Mouse (Mus musculus) kidney, postnatal 0 days (tissue): Measurements from ENCODE around the gene Cdk5rap3. TPM values are rescaled to one million over a fixed set of nuclear protein-coding genes. Genes with fewer than 3 reads are reported as not detected.

Source experiments
- ATAC-seq: fragments of 200-750 bp; cut with Nextera tagmentation; replicated peaks from 2 replicates; pipeline ENCODE4 v1.8.0; 2017; ENCODE audit warnings: low read depth, moderate number of reproducible peaks, moderate TSS enrichment, moderate library complexity; ENCODE audit not compliant: low FRiP score
- DNase-seq: peaks from one replicate; pipeline ENCODE4 v3.0.0-alpha.2; 2016; ENCODE audit warnings: low spot score
- H3K27ac ChIP-seq: fragments of 300-500 bp; sonication (generic); 2 replicates; pipeline ENCODE4 v1.5.1; 2014; ENCODE audit warnings: mild to moderate bottlenecking
- H3K27me3 ChIP-seq: fragments of 300-500 bp; sonication (generic); 2 replicates; pipeline ENCODE4 v1.6.1; 2014; ENCODE audit warnings: low read length, mixed read lengths; ENCODE audit not compliant: insufficient read depth
- H3K36me3 ChIP-seq: fragments of 300-500 bp; sonication (generic); 2 replicates; pipeline ENCODE4 v1.6.1; 2014; ENCODE audit warnings: low read length, mixed read lengths; ENCODE audit not compliant: insufficient read depth
- H3K4me1 ChIP-seq: fragments of 300-500 bp; sonication (generic); replicated peaks from 2 replicates; pipeline ENCODE4 v1.6.1; 2014; ENCODE audit warnings: antibody characterized with exemption, low read length, mixed read lengths; ENCODE audit not compliant: insufficient read depth
- H3K4me2 ChIP-seq: fragments of 300-500 bp; sonication (generic); 2 replicates; pipeline ENCODE4 v1.6.1; 2014; ENCODE audit warnings: mild to moderate bottlenecking, low read length, moderate library complexity, mixed read lengths
- H3K4me3 ChIP-seq: fragments of 300-500 bp; sonication (generic); replicated peaks from 2 replicates; pipeline ENCODE4 v1.5.1; 2014; ENCODE audit warnings: low read depth, low read length
- H3K9ac ChIP-seq: fragments of 300-500 bp; sonication (generic); 2 replicates; pipeline ENCODE4 v1.6.1; 2014; ENCODE audit warnings: low read depth, low read length
- H3K9me3 ChIP-seq: fragments of 300-500 bp; sonication (generic); replicated peaks from 2 replicates; pipeline ENCODE4 v1.6.1; 2016; ENCODE audit warnings: low read length, inconsistent platforms, mixed read lengths
- CTCF ChIP-seq: IDR thresholded peaks from 2 replicates; pipeline ENCODE4 v1.5.1; 2016; ENCODE audit warnings: antibody characterized with exemption, low read depth, mild to moderate bottlenecking, moderate library complexity
- WGBS: fragments of 180-500 bp; shearing (Covaris S2); extraction: QIAGEN DNeasy Blood & Tissue Kit; methylation state at CpG from one replicate; pipeline ENCODE4 v1.1.7; 2014; 5-methylcytosine and 5-hydroxymethylcytosine counted together
- polyA plus RNA-seq: library from polyadenylated mRNA; unstranded; fragments of >200 nt; fragmentation: Nextera tagmentation; extraction: Ambion mirVana; gene quantifications from 2 replicates; pipeline ENCODE4 v1.2.1, GENCODE M21; 2015

Cdk5rap3 gene
- polyA plus RNA-seq, 1 experiment from 2014 or later: 77.8 TPM

GRCm38 (mm10) chr11:96952426-96952825, 36.1 kb upstream of the Cdk5rap3 start:
- no peak for TF ChIP-seq CTCF
- Histone ChIP-seq H3K4me3 (no peak overlapping the region), H3K9me3 (no peaks in the 10 kb centered on the region), H3K4me1 (no peaks in the 10 kb centered on the region), H3K27me3 (no peaks in the 10 kb centered on the region), H3K9ac (no peak overlapping the region), H3K36me3 (peaks cover 34% of the 10 kb centered on the region; the same call in 1 of the 2 replicates), H3K4me2 (no peak overlapping the region), H3K27ac (no peak overlapping the region)
- DNase-seq: no peak
- 55% methylated on average over 10 of the region's 10 CpGs for WGBS
- no peak for ATAC-seq

- Histone ChIP-seq H3K4me2 (no peak overlapping the region), H3K4me3 (no peak overlapping the region), H3K27ac (no peak overlapping the region), H3K9me3 (no peaks in the 10 kb centered on the region), H3K36me3 (peaks cover 25% of the 10 kb centered on the region; the same call in 1 of the 2 replicates), H3K9ac (no peak overlapping the region), H3K27me3 (no peaks in the 10 kb centered on the region), H3K4me1 (no peaks in the 10 kb centered on the region)
- DNase-seq (no peak), ATAC-seq (no peak)
- WGBS: 93% methylated on average over 3 of the region's 3 CpGs
- peak; percentile 45; the same call in 1 of the 2 replicates for TF ChIP-seq CTCF
These were observed 34.5 kb upstream of the Cdk5rap3 start for GRCm38 (mm10) chr11:96950767-96951166.

- Histone ChIP-seq H3K9me3 (no peaks in the 10 kb centered on the region), H3K27me3 (no peaks in the 10 kb centered on the region), H3K4me2 (no peak overlapping the region), H3K36me3 (peaks cover 6% of the 10 kb centered on the region; the same call in 1 of the 2 replicates), H3K27ac (no peak overlapping the region), H3K4me3 (no peak overlapping the region), H3K4me1 (peaks cover 7% of the 10 kb centered on the region; the same call in 1 of the 2 replicates), H3K9ac (no peak overlapping the region)
- no peak for ATAC-seq
- no peak for DNase-seq
- WGBS: 89% methylated on average over 4 of the region's 4 CpGs
- no peak for TF ChIP-seq CTCF
These were observed 31.6 kb upstream of the Cdk5rap3 start for GRCm38 (mm10) chr11:96947849-96948248.

GRCm38 (mm10) chr11:96946498-96946897, 30.2 kb upstream of the Cdk5rap3 start:
- TF ChIP-seq CTCF: no peak
- no peak for DNase-seq

DNA sequence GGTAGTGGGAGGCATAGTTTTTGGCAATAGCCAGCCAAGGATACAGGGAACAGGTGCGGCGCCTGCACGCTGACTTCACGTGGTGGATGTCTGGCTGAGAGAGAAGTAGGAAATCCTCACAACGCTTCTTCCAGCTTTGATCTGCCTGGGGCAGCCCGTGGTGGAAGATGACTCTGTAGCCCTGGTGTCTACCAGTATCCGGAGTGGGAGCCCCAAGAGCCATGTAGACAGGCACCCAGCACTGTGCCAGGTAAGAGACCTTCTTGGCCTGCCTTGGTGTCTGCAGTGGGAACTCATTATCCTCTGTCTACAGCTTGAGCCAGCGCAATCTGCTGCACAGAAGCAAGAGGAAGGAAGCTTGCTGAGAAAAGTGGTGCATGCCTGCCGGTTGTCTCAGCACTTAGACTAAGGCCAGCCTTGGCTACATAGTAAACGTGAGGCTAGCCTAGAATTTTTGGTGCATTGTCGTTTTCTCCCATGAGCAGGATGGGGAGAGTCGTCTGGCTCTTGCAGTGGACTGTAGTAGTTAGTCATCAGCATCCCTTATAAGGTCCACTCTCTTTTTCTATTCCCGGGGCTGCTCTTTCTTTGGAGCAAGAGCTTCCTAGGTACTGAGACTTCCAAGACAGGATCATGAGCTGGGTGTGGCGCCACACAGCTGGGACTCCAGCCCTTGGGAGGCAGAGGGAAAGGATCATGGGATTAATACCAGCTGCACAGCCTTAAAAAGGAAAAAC, 28.7 kb upstream of the Cdk5rap3 start:
- DNase-seq (no peak), ATAC-seq (no peak)
- H3K36me3 ChIP-seq: no peaks in the 10 kb centered on the region
- no peak overlapping the region for H3K4me3 ChIP-seq
- H3K27ac ChIP-seq: no peak overlapping the region
- peaks cover 7% of the 10 kb centered on the region; the same call in 1 of the 2 replicates for H3K4me1 ChIP-seq
- 77% methylated on average over 14 of the region's 14 CpGs for WGBS
- peak overlapping the region; percentile 24; the same call in 1 of the 2 replicates for H3K9ac ChIP-seq
- no peaks in the 10 kb centered on the region for H3K9me3 ChIP-seq
- H3K4me2 ChIP-seq: peak overlapping the region; percentile 84
- no peaks in the 10 kb centered on the region for H3K27me3 ChIP-seq
- TF ChIP-seq CTCF: no peak

More at GRCm38 (mm10) chr11:96946498-96946897, 30.2 kb upstream of the Cdk5rap3 start:
- WGBS: 83% methylated on average over 9 of the region's 9 CpGs
- no peak overlapping the region for H3K27ac ChIP-seq
- no peak overlapping the region for H3K9ac ChIP-seq
- H3K4me3 ChIP-seq: no peak overlapping the region
- peaks cover 7% of the 10 kb centered on the region; the same call in 1 of the 2 replicates for H3K4me1 ChIP-seq
- H3K27me3 ChIP-seq: no peaks in the 10 kb centered on the region
- no peak overlapping the region for H3K4me2 ChIP-seq
- no peaks in the 10 kb centered on the region for H3K9me3 ChIP-seq
- H3K36me3 ChIP-seq: 0 out of 2 replicates have a peak, but pooled peaks cover 2% of the 10 kb centered on the region
- no peak for ATAC-seq

GRCm38 (mm10) chr11:96943746-96944304, 27.5 kb upstream of the Cdk5rap3 start, which contains the start of gene Pnpo:
Gene Pnpo, minus strand, starts transcription at chr11:96943986.
- TF ChIP-seq CTCF: 0 out of 2 replicates have a peak, but pooled peaks have one; percentile 4
- DNase-seq: peak; percentile 98
- Histone ChIP-seq H3K9me3 (no peaks in the 10 kb centered on the region), H3K27me3 (no peaks in the 10 kb centered on the region), H3K9ac (peak within 1 kb of the TSS; percentile 63), H3K4me3 (peak within 1 kb of the TSS; percentile 47), H3K36me3 (no peaks in the 10 kb centered on the region), H3K4me1 (peaks cover 7% of the 10 kb centered on the region; the same call in 1 of the 2 replicates), H3K27ac (peak within 1 kb of the TSS; percentile 10; the same call in 1 of the 2 replicates), H3K4me2 (peak within 1 kb of the TSS; percentile 84)
- ATAC-seq: peak; percentile 95
- 0% methylated on average over 29 of the region's 29 CpGs for WGBS
